In the genomic region with DNA sequence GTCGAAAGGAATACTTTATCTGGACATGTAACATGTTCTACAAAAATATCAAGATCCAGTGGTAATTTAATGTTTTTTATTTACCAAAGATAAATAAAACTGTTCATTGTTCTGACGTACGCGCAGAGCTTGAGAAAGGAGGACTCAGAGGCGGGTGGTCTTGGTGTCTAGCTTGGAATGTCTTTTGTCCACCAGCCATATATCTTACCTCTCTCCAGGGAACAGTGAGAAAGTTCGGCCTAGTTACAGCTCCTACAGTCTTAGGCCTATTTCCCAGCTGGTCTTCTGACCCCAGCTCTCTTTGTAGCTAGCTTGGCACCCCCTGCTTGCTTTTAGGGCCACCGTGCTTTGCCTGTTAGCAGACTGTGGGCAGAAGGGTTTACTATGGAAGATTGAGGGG, we compare ENCODE assay signal across 22 mouse cellular contexts. TPM values are rescaled to one million over a fixed set of nuclear protein-coding genes. Genes with fewer than 3 reads are reported as not detected.
A peak's percentile ranks its signal among the peaks of the same experiment; 100 is the strongest.
DNase-seq lines count a peak whose midpoint lies in the region; ATAC-seq and TF ChIP-seq lines count a peak whose summit lies in the region.
"Had no signal": no experiment of that assay in that cellular context is flagged by ENCODE, and none has a peak within 500 bp of the region (broad histone marks: within the 10 kb centered on the region; RNA-seq: fewer than 3 reads in every experiment).

No protein-coding gene starts in this region.

- H3K27me3 ChIP-seq in kidney, postnatal 0 days (ENCODE audit: insufficient read depth, low read length) = no peaks in the 10 kb centered on the region
- no peaks in the 10 kb centered on the region for H3K27me3 ChIP-seq in neural tube, embryonic 14.5 days (ENCODE audit: control insufficient read depth, insufficient read depth, low read length)
- H3K27me3 ChIP-seq: embryonic facial prominence, embryonic 12.5 days; forebrain, embryonic 15.5 days; heart, embryonic 12.5 days had no signal

- H3K4me1 ChIP-seq in kidney, postnatal 0 days (replicated peaks; ENCODE audit: insufficient read depth, low read length) = no peaks in the 10 kb centered on the region
- H3K4me1 ChIP-seq in neural tube, embryonic 14.5 days (ENCODE audit: control insufficient read depth, insufficient read depth, low read length) = no peaks in the 10 kb centered on the region
- H3K4me1 ChIP-seq: embryonic facial prominence, embryonic 12.5 days; forebrain, embryonic 15.5 days; heart, embryonic 12.5 days; hindbrain, embryonic 10.5 days had no signal

- no peak for TF ChIP-seq CTCF in kidney, postnatal 0 days (IDR thresholded peaks at IDR 0.05; ENCODE audit: low read depth)

- DNase-seq in heart, adult 11 months = peak; percentile 31
- no peak for DNase-seq in heart, adult 9 months (ENCODE audit: low spot score in 2 of 2)
- DNase-seq in kidney, postnatal 0 days (ENCODE audit: low spot score) = peak; percentile 77
- no peak for DNase-seq in kidney, postnatal 25 days
- DNase-seq in embryo, embryonic 11 days = peak; percentile 30
- DNase-seq in lung, postnatal 36 days = no peak
- DNase-seq: adrenal gland, postnatal 10 days; cerebellum, adult 11 months; cerebellum, adult 8-10 months; cerebellum, postnatal 14 days; gastrocnemius, postnatal 10 days; heart, adult 2 months had no signal

- peak overlapping the region; percentile 64; the same call in 1 of the 2 replicates for H3K27ac ChIP-seq in kidney, postnatal 0 days
- H3K27ac ChIP-seq in neural tube, embryonic 14.5 days (ENCODE audit: low read depth, low read length) = no peak overlapping the region
- H3K27ac ChIP-seq: embryonic facial prominence, embryonic 12.5 days; forebrain, embryonic 15.5 days; heart, adult 2 months; hindbrain, embryonic 10.5 days; hindbrain, embryonic 14.5 days had no signal

- WGBS in kidney, postnatal 0 days = 41% methylated on average over 7 of the region's 7 CpGs
- 14% methylated on average over 7 of the region's 7 CpGs for WGBS in neural tube, embryonic 14.5 days

- H3K9me3 ChIP-seq in kidney, postnatal 0 days (replicated peaks; ENCODE audit: low read length) = no peaks in the 10 kb centered on the region
- H3K9me3 ChIP-seq in neural tube, embryonic 14.5 days (ENCODE audit: control insufficient read depth, low read length) = no peaks in the 10 kb centered on the region
- H3K9me3 ChIP-seq: embryonic facial prominence, embryonic 12.5 days; forebrain, embryonic 15.5 days; heart, embryonic 12.5 days; hindbrain, embryonic 10.5 days had no signal

- no peak overlapping the region for H3K9ac ChIP-seq in kidney, postnatal 0 days (ENCODE audit: low read depth, low read length)
- no peak overlapping the region for H3K9ac ChIP-seq in neural tube, embryonic 14.5 days (replicated peaks; ENCODE audit: low read depth, low read length)
- H3K9ac ChIP-seq: embryonic facial prominence, embryonic 12.5 days; forebrain, embryonic 15.5 days; heart, embryonic 12.5 days; hindbrain, embryonic 14.5 days had no signal

- no peak overlapping the region for H3K4me2 ChIP-seq in kidney, postnatal 0 days (ENCODE audit: low read length)
- no peak overlapping the region for H3K4me2 ChIP-seq in neural tube, embryonic 14.5 days (ENCODE audit: low read depth, low read length)
- H3K4me2 ChIP-seq: embryonic facial prominence, embryonic 12.5 days; forebrain, embryonic 15.5 days; heart, embryonic 12.5 days; hindbrain, embryonic 14.5 days had no signal

- ATAC-seq in kidney, postnatal 0 days (replicated peaks; ENCODE audit: low FRiP score, low read depth) = no peak
- ATAC-seq in neural tube, embryonic 14.5 days (ENCODE audit: low read depth) = peak; percentile 68; the same call in 1 of the 2 replicates
- ATAC-seq: forebrain, embryonic 15.5 days had no signal

- no peaks in the 10 kb centered on the region for H3K36me3 ChIP-seq in kidney, postnatal 0 days (ENCODE audit: insufficient read depth, low read length)
- H3K36me3 ChIP-seq in neural tube, embryonic 14.5 days (ENCODE audit: control insufficient read depth, insufficient read depth, low read length) = no peaks in the 10 kb centered on the region
- H3K36me3 ChIP-seq: embryonic facial prominence, embryonic 12.5 days; forebrain, embryonic 15.5 days; heart, embryonic 12.5 days; hindbrain, embryonic 10.5 days had no signal

- no peak overlapping the region for H3K4me3 ChIP-seq in kidney, postnatal 0 days (replicated peaks; ENCODE audit: low read depth, low read length)
- H3K4me3 ChIP-seq in neural tube, embryonic 14.5 days (ENCODE audit: low read depth, low read length) = no peak overlapping the region
- H3K4me3 ChIP-seq: embryonic facial prominence, embryonic 12.5 days; forebrain, embryonic 15.5 days; heart, adult 2 months; heart, embryonic 12.5 days; hindbrain, embryonic 10.5 days had no signal

RNA-seq across cellular contexts. Expression of gene Gm10663, which starts 14.9 kb away (rescaled TPM):
- not detected in 2 replicates for polyA plus RNA-seq in kidney, postnatal 0 days (2015; fragmentation: Nextera tagmentation; extraction: Ambion mirVana)
- polyA plus RNA-seq in neural tube, embryonic 14.5 days (2014; fragmentation: Nextera tagmentation; extraction: Ambion mirVana) = not detected in 2 replicates
- polyA plus RNA-seq: brain, embryonic 14.5 days; C2C12; embryonic facial prominence, embryonic 12.5 days; forebrain, embryonic 11.5 days; forebrain, embryonic 15.5 days; heart, adult 2 months; heart, embryonic 12.5 days; heart, embryonic 16.5 days; hindbrain, embryonic 10.5 days; hindbrain, embryonic 14.5 days had no signal

RNA-seq across cellular contexts. Expression of gene BC030870, which starts 39.6 kb away (rescaled TPM):
- polyA plus RNA-seq in kidney, postnatal 0 days (2015; fragmentation: Nextera tagmentation; extraction: Ambion mirVana) = 0.29 and 0.32 TPM in 2 replicates
- polyA plus RNA-seq in neural tube, embryonic 14.5 days (2014; fragmentation: Nextera tagmentation; extraction: Ambion mirVana) = not detected in 2 replicates
- polyA plus RNA-seq: brain, embryonic 14.5 days; C2C12; forebrain, embryonic 11.5 days; forebrain, embryonic 15.5 days; heart, adult 2 months; heart, embryonic 12.5 days; hindbrain, embryonic 10.5 days; hindbrain, embryonic 14.5 days had no signal

RNA-seq across cellular contexts. Expression of gene Apela, which starts 52.6 kb away (rescaled TPM):
- polyA plus RNA-seq in kidney, postnatal 0 days (2015; fragmentation: Nextera tagmentation; extraction: Ambion mirVana) = 25.6 and 28.7 TPM in 2 replicates
- polyA plus RNA-seq in neural tube, embryonic 14.5 days (2014; fragmentation: Nextera tagmentation; extraction: Ambion mirVana) = 2.4 and 3.3 TPM in 2 replicates
- polyA plus RNA-seq: C2C12 had no signal

Comparison
In these comparisons a context has a peak if more than half of its experiments do, and no peak if none do; other contexts are left out.
1. DNase-seq: peak in heart, adult 11 months (single experiment), kidney, postnatal 0 days (single experiment) and embryo, embryonic 11 days (single experiment); none in heart, adult 9 months (0 of 2), kidney, postnatal 25 days (0 of 2) and lung, postnatal 36 days (single experiment).